Mouse (Mus musculus) testis, adult 2 months (tissue): ENCODE measurements around the gene Chtf18.

Source experiments
- CTCF ChIP-seq: fragments of 200-500 bp; IDR thresholded peaks from 2 replicates; pipeline ENCODE4 v1.5.1; 2012; ENCODE audit warnings: low read depth, mild to moderate bottlenecking, inconsistent platforms, low read length, moderate library complexity; ENCODE audit not compliant: control insufficient read depth, insufficient read depth, insufficient replicate concordance
- POLR2A ChIP-seq: fragments of 200-500 bp; IDR thresholded peaks from 2 replicates; pipeline ENCODE4 v1.6.1; 2012; ENCODE audit warnings: low read depth, mild to moderate bottlenecking, inconsistent platforms, low read length, moderate library complexity; ENCODE audit not compliant: control insufficient read depth

DNA sequence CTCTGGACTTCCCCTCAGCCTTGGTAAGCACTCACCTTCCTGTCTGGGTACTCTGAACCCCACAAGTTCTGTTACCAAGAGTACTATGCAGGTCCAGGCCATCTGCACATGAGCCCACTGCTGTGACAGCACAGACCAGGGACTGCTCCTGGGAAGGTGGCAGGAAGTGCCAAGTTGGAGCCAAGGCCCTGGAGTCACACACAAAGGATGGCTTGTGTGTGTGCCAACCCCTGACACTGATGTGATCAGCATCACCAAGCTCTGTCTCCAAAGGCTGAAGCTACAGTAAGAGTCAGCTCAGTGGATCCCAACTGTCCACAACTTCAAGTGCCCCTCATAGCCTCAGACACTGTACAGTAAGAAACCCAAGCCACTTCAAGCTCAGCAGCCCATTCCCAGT lies 54.2 kb downstream of the Chtf18 start:
- TF ChIP-seq CTCF (no peak), POLR2A (no peak)
